Mouse (Mus musculus) hindbrain, embryonic 15.5 days (tissue): ENCODE data around the gene Ppp6r2. TPM values are rescaled to one million over a fixed set of nuclear protein-coding genes. Genes with fewer than 3 reads are reported as not detected.
A peak's percentile ranks its signal among the peaks of the same experiment; 100 is the strongest.

Source experiments
- ATAC-seq: fragments of 200-750 bp; cut with Nextera tagmentation; 2 replicates; pipeline ENCODE4 v1.8.0; 2017; ENCODE audit warnings: low read depth, moderate number of reproducible peaks, moderate TSS enrichment; ENCODE audit not compliant: low FRiP score
- H3K27ac ChIP-seq: fragments of 300-500 bp; sonication (generic); replicated peaks from 2 replicates; pipeline ENCODE4 v1.5.1; 2015; ENCODE audit warnings: mild to moderate bottlenecking, inconsistent platforms
- H3K27me3 ChIP-seq: fragments of 300-500 bp; sonication (generic); 2 replicates; pipeline ENCODE4 v1.6.1; 2015; ENCODE audit warnings: control low read depth, inconsistent platforms
- H3K36me3 ChIP-seq: fragments of 300-500 bp; sonication (generic); 2 replicates; pipeline ENCODE4 v1.6.1; 2015; ENCODE audit warnings: control low read depth, inconsistent platforms
- H3K4me1 ChIP-seq: fragments of 300-500 bp; sonication (generic); replicated peaks from 2 replicates; pipeline ENCODE4 v1.6.1; 2015; ENCODE audit warnings: control low read depth, inconsistent platforms
- H3K4me2 ChIP-seq: fragments of 300-500 bp; sonication (generic); 2 replicates; pipeline ENCODE4 v1.6.1; 2015; ENCODE audit warnings: moderate library complexity, mild to moderate bottlenecking, inconsistent platforms
- H3K4me3 ChIP-seq: fragments of 300-500 bp; sonication (generic); 2 replicates; pipeline ENCODE4 v1.5.1; 2015; ENCODE audit warnings: mild to moderate bottlenecking, inconsistent platforms
- H3K9ac ChIP-seq: fragments of 300-500 bp; sonication (generic); 2 replicates; pipeline ENCODE4 v1.6.1; 2015; ENCODE audit warnings: inconsistent platforms
- H3K9me3 ChIP-seq: fragments of 300-500 bp; sonication (generic); 2 replicates; pipeline ENCODE4 v1.6.1; 2016; ENCODE audit warnings: control low read depth, inconsistent platforms
- WGBS: fragments of 180-500 bp; shearing (Covaris S2); methylation state at CpG from one replicate; pipeline ENCODE4 v1.1.7; 2015; 5-methylcytosine and 5-hydroxymethylcytosine counted together
- polyA plus RNA-seq: library from polyadenylated mRNA; unstranded; fragments of >200 nt; fragmentation: Nextera tagmentation; extraction: Ambion mirVana; gene quantifications from 2 replicates; pipeline ENCODE4 v1.2.1, GENCODE M21; 2015

Ppp6r2 gene
- polyA plus RNA-seq, 1 experiment from 2014 or later = 71.3 TPM

DNA sequence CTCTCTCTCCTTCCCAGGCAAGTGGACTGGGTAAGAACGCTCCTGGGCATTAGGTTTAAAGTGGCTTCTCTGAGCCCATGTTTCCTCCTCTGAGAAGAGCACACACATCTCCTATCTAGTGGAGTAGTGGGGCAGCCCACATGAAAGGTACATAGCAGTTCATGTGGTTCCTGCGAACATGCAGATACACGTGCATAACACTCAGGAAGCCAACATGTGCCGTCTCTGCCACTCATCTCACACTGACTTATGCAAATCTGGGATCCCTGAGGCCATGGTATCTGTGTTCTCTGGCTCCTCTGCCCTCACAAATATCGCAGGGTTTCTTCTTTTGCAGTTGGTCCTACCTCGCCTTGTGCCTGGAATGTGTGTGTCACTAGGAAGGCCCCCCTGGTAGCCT, 71.2 kb downstream of the Ppp6r2 start:
- H3K27ac ChIP-seq = no peak overlapping the region
- WGBS = 80% methylated on average over 6 of the region's 6 CpGs
- H3K9ac ChIP-seq = no peak overlapping the region

DNA sequence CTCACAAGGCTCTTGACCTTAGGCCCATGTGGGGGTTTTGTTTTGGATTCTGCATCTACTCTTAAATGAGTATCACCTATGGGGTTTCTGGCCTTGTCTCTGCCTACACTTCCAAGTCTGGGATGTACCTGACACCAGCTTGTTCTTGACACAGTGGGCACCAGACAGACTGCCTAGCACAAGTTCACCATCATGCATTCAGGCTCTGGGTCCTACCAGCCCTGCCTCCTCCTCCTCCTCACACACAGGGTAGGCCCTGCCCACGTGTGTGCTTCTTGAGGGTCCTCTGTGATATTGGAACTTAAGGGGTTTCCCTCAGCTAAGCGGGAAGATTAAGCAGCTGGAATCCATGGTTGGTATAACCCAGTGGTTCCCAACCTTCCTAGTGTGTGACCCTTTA, 72.7 kb downstream of the Ppp6r2 start:
- no peak overlapping the region for H3K27ac ChIP-seq
- no peak overlapping the region for H3K9ac ChIP-seq
- H3K9me3 ChIP-seq = no peaks in the 10 kb centered on the region
- WGBS = 84% methylated on average over 2 of the region's 2 CpGs
- H3K4me1 ChIP-seq = no peaks in the 10 kb centered on the region
- H3K36me3 ChIP-seq = peaks cover 90% of the 10 kb centered on the region
- no peak overlapping the region for H3K4me3 ChIP-seq
- H3K27me3 ChIP-seq = no peaks in the 10 kb centered on the region
- no peak for ATAC-seq
- H3K4me2 ChIP-seq = no peak overlapping the region

More for the DNA sequence above, 71.2 kb downstream of the Ppp6r2 start:
- no peaks in the 10 kb centered on the region for H3K9me3 ChIP-seq
- H3K4me1 ChIP-seq = no peaks in the 10 kb centered on the region
- H3K27me3 ChIP-seq = no peaks in the 10 kb centered on the region
- no peak overlapping the region for H3K4me3 ChIP-seq
- H3K36me3 ChIP-seq = peaks cover 90% of the 10 kb centered on the region
- H3K4me2 ChIP-seq = no peak overlapping the region
- no peak for ATAC-seq

DNA sequence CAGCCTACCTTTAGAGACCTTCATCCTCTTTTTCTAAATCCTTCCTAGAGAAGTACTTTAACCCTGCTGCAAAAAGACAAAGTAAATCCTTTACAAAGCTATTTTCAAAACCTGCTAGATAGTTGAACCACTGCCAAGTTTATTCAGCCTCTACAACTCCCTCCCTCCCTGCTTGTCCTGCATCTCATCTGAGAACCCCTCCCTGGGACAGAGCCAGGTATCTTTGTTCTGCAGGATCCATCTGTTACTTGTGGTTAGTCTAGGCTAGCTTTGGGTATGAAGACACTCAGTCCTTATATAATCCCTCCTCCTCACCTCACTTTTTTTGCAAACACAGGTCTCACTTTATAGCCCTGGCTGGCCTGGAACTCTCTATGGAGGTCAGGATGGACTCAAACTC, 73.7 kb downstream of the Ppp6r2 start:
- Histone ChIP-seq H3K36me3 (peaks cover 90% of the 10 kb centered on the region), H3K27ac (no peak overlapping the region), H3K4me3 (no peak overlapping the region), H3K4me2 (no peak overlapping the region), H3K4me1 (no peaks in the 10 kb centered on the region), H3K27me3 (no peaks in the 10 kb centered on the region), H3K9ac (no peak overlapping the region), H3K9me3 (no peaks in the 10 kb centered on the region)
- ATAC-seq = no peak

GRCm38 (mm10) chr15:89285478-89285877, 74.1 kb downstream of the Ppp6r2 start:
- Histone ChIP-seq H3K27ac (no peak overlapping the region), H3K9me3 (no peaks in the 10 kb centered on the region), H3K4me3 (no peak overlapping the region), H3K36me3 (peaks cover 90% of the 10 kb centered on the region), H3K27me3 (no peaks in the 10 kb centered on the region), H3K9ac (no peak overlapping the region), H3K4me2 (no peak overlapping the region), H3K4me1 (no peaks in the 10 kb centered on the region)
- ATAC-seq = no peak
- 99% methylated on average over 5 of the region's 5 CpGs for WGBS

DNA sequence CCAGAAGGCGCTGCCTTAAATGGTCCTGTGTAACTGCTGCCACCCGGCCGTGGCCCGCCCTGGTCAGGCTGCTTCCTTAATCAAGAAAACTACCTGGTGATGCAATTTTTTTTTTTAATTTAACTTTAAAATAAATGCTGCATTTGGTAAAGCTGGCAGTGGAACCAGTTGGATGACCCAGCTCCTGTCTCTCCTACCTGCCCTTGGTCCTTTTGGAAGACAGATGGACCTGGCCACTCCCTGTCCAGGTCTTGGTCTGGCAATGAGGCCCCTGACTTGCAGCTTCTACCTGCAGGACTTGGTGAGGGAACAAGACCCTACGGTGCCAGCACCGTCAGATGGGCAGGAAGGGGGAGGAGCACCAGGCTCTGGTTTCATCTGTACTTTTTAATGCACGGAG, 74.8 kb downstream of the Ppp6r2 start:
- Histone ChIP-seq H3K36me3 (peaks cover 89% of the 10 kb centered on the region), H3K27me3 (no peaks in the 10 kb centered on the region), H3K9ac (no peak overlapping the region), H3K4me3 (no peak overlapping the region), H3K27ac (no peak overlapping the region), H3K4me1 (no peaks in the 10 kb centered on the region), H3K9me3 (no peaks in the 10 kb centered on the region), H3K4me2 (no peak overlapping the region)
- ATAC-seq = no peak
- 83% methylated on average over 7 of the region's 7 CpGs for WGBS

GRCm38 (mm10) chr15:89286582-89286981, 75.2 kb downstream of the Ppp6r2 start:
- Histone ChIP-seq H3K27ac (no peak overlapping the region), H3K36me3 (peaks cover 86% of the 10 kb centered on the region), H3K9me3 (no peaks in the 10 kb centered on the region), H3K27me3 (no peaks in the 10 kb centered on the region), H3K4me3 (no peak overlapping the region), H3K4me2 (no peak overlapping the region), H3K4me1 (no peaks in the 10 kb centered on the region), H3K9ac (no peak overlapping the region)
- no peak for ATAC-seq
- 72% methylated on average over 5 of the region's 5 CpGs for WGBS

DNA sequence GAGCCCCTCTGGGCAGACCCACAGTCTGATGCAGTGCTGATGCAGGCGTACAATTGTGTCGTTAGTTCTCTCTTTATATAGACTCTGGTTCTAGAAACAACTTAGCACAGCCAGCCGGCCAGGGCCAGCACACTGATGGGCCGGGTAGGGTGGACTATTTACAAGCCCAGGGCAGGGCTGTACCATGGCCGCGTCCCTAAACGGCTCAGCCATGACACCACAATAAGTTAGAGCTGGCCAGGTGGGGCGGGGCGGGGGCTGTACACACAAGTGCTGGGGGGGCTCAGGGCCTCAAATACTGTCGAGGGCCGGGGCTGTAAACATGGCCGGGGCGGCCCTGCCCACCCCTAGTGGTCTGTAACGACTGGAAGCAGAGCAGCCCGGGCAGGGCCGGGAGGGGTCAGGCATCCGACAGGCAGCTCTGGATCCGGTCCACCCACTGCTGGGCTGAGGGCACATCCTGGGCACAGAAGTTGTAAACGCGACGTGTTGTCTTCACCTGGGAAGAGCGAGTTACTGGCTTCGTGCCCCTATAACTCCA, 76.9 kb downstream of the Ppp6r2 start:
- no peaks in the 10 kb centered on the region for H3K27me3 ChIP-seq
- no peaks in the 10 kb centered on the region for H3K9me3 ChIP-seq
- H3K27ac ChIP-seq = no peak overlapping the region
- H3K4me2 ChIP-seq = no peak overlapping the region
- H3K4me1 ChIP-seq = no peaks in the 10 kb centered on the region
- 0 out of 2 replicates have a peak, but pooled peaks have one; percentile 32 for ATAC-seq
- 90% methylated on average over 23 of the region's 23 CpGs for WGBS
- H3K9ac ChIP-seq = no peak overlapping the region
- H3K4me3 ChIP-seq = no peak overlapping the region
- H3K36me3 ChIP-seq = peaks cover 84% of the 10 kb centered on the region

DNA sequence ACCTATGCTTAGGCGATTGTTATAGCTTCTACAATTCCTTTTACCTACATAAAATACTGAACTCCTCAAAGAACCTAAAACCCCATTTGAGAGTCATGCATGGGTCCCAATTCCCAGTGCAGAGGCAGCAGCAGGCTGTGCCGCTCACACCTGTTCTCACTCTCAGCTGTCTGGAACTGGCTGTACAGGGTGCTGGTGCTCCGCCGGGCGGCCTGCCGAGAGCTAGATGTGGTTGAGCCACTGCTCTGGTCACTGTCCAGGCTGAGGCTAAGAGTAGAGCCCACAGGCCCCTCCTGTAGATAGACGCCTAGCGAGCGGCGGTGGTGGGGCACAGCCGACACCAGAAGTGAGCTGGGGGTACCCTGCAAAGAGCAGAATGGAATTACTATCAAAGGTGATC, 78.1 kb downstream of the Ppp6r2 start:
- no peaks in the 10 kb centered on the region for H3K9me3 ChIP-seq
- no peaks in the 10 kb centered on the region for H3K4me1 ChIP-seq
- 97% methylated on average over 11 of the region's 11 CpGs for WGBS
- no peak overlapping the region for H3K4me2 ChIP-seq
- H3K27ac ChIP-seq = no peak overlapping the region
- no peaks in the 10 kb centered on the region for H3K27me3 ChIP-seq
- no peak overlapping the region for H3K4me3 ChIP-seq
- no peak overlapping the region for H3K9ac ChIP-seq
- peaks cover 84% of the 10 kb centered on the region for H3K36me3 ChIP-seq
- no peak for ATAC-seq

DNA sequence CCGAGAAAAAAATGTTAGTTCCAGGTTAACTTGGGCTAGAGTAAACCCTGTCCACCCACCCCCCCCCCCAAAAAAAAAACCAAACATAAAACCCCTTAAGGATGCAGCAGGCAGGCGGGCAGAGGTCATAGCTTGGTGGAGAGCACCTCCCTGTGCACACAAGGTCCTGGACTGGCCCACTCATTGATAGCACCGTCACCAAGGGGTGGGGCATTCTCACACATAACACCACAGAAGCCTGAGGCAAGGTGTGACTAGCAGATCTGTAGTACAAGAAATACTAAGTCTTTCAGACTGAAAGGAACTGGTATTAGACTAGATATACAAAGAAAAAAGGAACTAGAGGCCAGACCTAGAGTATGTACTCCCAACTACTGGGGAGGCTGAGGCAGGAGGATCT, 80.2 kb downstream of the Ppp6r2 start:
- Histone ChIP-seq H3K9ac (no peak overlapping the region), H3K4me3 (no peak overlapping the region), H3K4me2 (no peak overlapping the region), H3K27ac (no peak overlapping the region), H3K9me3 (no peaks in the 10 kb centered on the region), H3K36me3 (peaks cover 84% of the 10 kb centered on the region), H3K4me1 (no peaks in the 10 kb centered on the region), H3K27me3 (no peaks in the 10 kb centered on the region)
- 89% methylated on average over 3 of the region's 3 CpGs for WGBS
- ATAC-seq = no peak

DNA sequence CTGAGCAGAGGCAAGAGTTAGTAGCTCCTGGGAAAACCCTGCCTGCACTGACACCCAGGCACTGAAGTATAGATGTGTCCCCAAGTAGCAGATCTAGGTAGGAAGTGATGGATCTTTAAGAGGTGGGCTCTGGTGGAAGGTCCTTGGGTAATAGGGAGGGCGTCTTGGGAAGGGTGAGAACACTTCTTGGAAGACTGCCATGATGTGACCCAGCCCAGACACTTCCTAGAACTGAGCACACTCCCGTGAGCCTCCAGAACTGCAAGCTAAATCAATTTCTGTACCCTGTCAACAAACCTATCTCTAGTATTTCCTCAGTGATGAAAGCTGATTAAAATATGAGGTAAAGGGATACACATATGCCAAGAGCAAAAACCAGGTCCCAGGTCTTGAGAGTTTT, 81.4 kb downstream of the Ppp6r2 start:
- H3K27me3 ChIP-seq = no peaks in the 10 kb centered on the region
- H3K36me3 ChIP-seq = peaks cover 78% of the 10 kb centered on the region
- WGBS = 84% methylated on average over 2 of the region's 2 CpGs

DNA sequence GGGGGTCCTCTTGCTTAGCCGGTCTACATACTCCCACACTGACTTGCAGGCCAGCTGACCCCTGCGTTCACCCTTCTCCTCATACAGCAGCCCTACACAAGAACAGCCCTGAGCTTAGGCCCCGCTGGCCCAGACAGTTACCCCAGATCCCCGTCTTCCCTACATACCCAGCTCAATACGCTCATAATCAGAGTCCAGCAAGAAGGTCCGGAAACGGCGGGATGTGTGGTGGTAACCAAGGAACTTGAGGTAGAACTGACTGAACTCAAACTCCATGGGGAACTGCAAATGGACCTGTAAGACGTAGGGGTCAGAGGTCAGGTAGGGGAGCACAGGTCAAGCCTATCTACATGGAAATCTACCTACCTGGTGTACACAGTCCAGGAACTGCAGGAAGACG, 82.4 kb downstream of the Ppp6r2 start:
- Histone ChIP-seq H3K4me3 (no peak overlapping the region), H3K4me1 (no peaks in the 10 kb centered on the region), H3K4me2 (no peak overlapping the region), H3K27ac (no peak overlapping the region), H3K9ac (no peak overlapping the region), H3K36me3 (peaks cover 73% of the 10 kb centered on the region), H3K27me3 (no peaks in the 10 kb centered on the region), H3K9me3 (no peaks in the 10 kb centered on the region)
- 93% methylated on average over 10 of the region's 10 CpGs for WGBS
- no peak for ATAC-seq

More for the DNA sequence above, 81.4 kb downstream of the Ppp6r2 start:
- no peak overlapping the region for H3K4me3 ChIP-seq
- no peak overlapping the region for H3K9ac ChIP-seq
- no peaks in the 10 kb centered on the region for H3K4me1 ChIP-seq
- no peak overlapping the region for H3K4me2 ChIP-seq
- no peak for ATAC-seq
- H3K9me3 ChIP-seq = no peaks in the 10 kb centered on the region
- no peak overlapping the region for H3K27ac ChIP-seq

GRCm38 (mm10) chr15:89295580-89296165, 84.3 kb downstream of the Ppp6r2 start:
- ATAC-seq = no peak
- 94% methylated on average over 8 of the region's 8 CpGs for WGBS
- H3K36me3 ChIP-seq = peaks cover 71% of the 10 kb centered on the region
- H3K9ac ChIP-seq = no peak overlapping the region
- no peaks in the 10 kb centered on the region for H3K27me3 ChIP-seq
- H3K4me3 ChIP-seq = no peak overlapping the region
- no peak overlapping the region for H3K27ac ChIP-seq
- H3K4me2 ChIP-seq = no peak overlapping the region
- no peaks in the 10 kb centered on the region for H3K9me3 ChIP-seq
- H3K4me1 ChIP-seq = no peaks in the 10 kb centered on the region

DNA sequence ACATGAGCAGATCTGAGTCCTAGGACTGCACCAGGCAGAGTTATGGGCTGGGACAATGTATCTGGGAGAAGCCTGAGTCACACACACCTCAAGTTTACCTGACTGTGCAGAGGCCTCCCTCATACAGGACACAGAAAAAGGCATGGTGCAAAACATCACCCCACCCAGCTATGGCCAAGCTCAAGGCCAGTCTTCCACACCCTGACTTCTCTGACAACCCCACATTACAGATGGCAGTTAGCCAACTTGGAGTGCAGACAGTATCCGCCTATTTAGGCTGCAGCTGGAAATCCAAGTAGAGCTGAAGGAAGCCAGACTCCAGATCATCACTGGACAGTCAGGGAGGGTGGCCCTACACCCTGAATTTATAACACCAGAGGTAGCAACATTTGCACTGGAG, 85.1 kb downstream of the Ppp6r2 start:
- peaks cover 76% of the 10 kb centered on the region for H3K36me3 ChIP-seq
- WGBS = 83% methylated on average over 1 of the region's 1 CpGs
- ATAC-seq = no peak
- H3K27me3 ChIP-seq = no peaks in the 10 kb centered on the region
- H3K9me3 ChIP-seq = no peaks in the 10 kb centered on the region
- H3K9ac ChIP-seq = no peak overlapping the region
- H3K27ac ChIP-seq = no peak overlapping the region
- no peak overlapping the region for H3K4me2 ChIP-seq
- H3K4me1 ChIP-seq = no peaks in the 10 kb centered on the region
- no peak overlapping the region for H3K4me3 ChIP-seq
